Mouse (Mus musculus) olfactory bulb, adult 2 months (tissue): ENCODE measurements around the gene Zfp609.

Experiments
- CTCF ChIP-seq: fragments of 200-500 bp; IDR thresholded peaks from 2 replicates; pipeline ENCODE4 v1.5.1; 2012; ENCODE audit warnings: low read depth, mild to moderate bottlenecking, low read length, moderate library complexity; ENCODE audit not compliant: insufficient read depth
- POLR2A ChIP-seq: fragments of 200-500 bp; IDR thresholded peaks from 2 replicates; pipeline ENCODE4 v1.6.1; 2012; ENCODE audit warnings: mild to moderate bottlenecking, low read depth, low read length, moderate library complexity; ENCODE audit not compliant: insufficient read depth

DNA sequence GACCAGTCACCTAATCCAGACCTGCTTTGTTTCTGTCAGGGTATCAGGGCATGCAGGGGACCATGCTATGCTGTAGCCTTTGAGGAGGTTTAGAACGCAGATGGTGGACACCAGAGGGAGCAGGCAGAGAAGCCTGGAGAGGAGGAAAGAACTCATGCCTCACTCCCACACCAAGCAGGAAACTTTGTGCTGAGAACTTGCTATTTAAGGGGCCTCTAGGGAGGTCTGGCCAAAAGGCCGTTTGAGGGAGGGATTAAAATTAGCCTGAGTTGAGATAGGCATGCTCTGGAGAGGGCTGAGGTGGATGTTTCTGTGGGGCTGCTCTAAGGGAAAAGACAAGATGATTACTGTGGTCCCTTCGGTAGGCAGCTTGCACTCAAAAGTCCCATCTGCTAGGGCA, 181.4 kb downstream of the Zfp609 start:
- no peak for TF ChIP-seq CTCF
- TF ChIP-seq POLR2A, result no peak
